Mouse (Mus musculus): ENCODE measurements around the gene Rplp1.

Gene Rplp1

DNA sequence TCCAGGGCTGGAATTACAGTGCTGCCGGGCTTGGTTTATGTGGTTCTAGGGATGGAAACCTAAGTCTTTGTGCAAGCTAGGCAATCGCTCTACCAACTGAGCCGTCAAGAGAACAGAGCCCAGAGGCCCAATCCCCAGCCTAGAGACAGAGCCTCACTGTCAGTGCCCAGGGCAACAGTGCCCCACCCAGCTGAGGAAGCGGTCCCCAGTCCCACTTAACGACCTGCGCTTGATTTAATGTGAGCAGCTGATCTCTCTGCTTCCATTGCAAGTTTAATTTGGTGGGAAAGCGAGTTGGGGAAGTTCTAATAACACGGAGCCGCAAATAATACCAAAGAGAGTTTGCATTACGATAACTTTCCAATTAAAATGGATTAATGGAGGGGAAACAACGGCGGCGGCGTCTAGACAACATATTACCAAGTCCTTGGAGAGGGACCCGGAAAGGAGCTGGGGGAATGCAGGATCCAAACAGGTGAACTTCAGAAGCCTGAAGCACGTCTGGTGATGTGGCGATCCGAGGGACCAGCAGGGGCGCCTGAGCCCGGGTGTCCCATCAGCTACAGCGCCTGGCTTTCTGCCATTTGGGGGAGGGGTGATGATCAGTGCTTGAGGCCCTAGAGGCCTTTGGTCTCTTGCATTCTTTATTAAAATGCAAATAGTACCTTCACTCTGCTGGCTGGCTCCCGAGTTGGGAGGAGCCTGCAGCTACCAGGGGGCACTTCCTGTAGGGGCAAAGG, 36.8 kb downstream of the Rplp1 start:
- 55% methylated on average over 22 of the region's 22 CpGs for WGBS

DNA sequence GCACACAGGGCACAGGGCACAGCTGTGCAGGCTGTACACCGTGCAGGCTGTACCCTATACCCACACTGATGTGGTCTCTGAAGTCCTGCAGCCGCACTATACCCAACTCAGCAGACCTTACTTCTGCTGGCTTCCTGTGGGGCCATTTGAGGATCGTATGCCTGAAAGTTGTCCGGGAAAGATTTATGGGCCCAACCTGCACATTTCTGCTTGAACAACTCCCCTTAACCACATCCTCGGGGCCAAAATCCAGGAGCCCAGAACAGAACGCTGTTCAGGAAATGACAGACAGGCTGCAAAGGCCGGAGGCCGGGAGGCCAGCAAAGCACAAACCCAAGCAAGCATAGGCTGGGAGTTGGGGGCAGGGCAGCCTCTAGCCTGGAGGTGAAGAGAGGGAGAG, 41.0 kb downstream of the Rplp1 start:
- 77% methylated on average over 8 of the region's 8 CpGs for WGBS

DNA sequence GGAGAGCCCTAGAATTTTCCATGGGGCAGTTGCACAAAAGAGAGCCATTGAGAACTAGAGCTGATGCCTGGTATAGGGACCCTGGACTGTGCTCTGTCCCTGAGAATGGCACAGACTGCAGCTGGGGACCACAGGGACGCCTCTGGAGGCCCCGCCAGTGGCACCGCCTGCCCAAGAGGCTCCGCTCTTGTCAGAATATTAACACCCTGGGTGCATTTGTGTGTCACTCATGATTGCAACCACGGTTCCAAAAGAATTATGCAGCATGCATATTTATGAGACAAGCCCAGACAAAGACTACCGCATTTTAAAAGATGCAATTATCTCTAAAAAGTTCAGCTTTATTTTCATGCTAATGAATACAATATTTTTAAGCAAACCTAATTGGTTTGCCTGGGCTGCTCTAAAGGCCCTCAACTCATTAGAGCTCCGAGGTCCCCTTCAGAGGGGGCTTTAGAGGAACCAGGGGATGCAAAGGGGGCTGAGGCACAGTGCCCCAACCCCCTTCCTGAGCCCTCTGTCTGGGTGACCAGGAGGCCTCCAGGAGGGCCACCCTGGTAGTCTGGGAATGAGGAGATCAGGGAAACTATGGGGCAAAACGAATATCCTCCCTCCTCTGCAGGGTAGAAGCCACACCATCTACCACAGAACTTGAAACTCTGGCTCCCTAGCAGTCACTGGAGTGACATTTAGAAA, 41.9 kb downstream of the Rplp1 start:
- WGBS, result 54% methylated on average over 8 of the region's 8 CpGs

DNA sequence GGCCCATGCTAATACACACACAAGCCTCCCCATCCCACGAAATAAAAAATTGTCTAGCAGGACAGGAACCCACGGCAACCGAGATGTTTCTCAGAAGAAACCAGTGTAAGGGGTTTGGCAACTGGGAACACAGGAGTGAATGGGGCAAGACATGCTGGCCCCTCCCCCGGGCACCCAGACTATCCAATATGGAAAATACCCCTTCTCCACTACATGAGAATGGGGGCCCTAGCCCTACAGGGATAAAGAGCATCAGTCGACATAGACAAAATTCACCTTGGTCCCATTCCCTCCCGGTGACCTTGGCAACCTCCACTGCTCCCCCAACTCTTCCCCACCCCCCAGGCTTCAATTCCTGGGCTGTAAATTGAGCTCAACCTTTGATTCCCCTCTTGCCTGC, 42.5 kb downstream of the Rplp1 start:
- 72% methylated on average over 6 of the region's 6 CpGs for WGBS

DNA sequence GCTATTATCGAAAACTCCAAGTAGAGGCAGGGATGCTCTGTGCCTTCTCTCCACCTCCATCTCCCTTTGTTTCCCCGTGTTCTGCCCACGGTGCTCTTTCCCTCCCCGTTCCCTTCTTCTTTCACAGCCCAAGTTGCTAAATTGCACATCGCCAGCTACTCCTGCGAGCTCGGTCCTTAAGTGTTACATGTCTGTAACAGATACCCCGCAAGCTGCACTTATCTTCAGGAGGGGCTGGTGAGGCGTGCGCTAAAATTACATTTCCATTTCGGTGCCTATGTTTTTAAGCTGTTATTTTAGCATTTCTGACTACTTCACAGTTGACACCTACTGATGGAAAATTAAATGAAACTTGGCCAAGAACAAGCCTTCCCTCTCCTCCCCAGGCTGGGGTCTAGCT, 46.7 kb downstream of the Rplp1 start:
- WGBS, result 56% methylated on average over 11 of the region's 11 CpGs

Data from cerebral cortex, adult 2 months (tissue).